Mouse (Mus musculus): ENCODE measurements around the gene Cylc2. TPM values are rescaled to one million over a fixed set of nuclear protein-coding genes. Genes with fewer than 3 reads are reported as not detected.

Cylc2 gene
- not detected in 2 replicates for polyA plus RNA-seq (2016; fragmentation: Nextera tagmentation; extraction: Ambion mirVana)

DNA sequence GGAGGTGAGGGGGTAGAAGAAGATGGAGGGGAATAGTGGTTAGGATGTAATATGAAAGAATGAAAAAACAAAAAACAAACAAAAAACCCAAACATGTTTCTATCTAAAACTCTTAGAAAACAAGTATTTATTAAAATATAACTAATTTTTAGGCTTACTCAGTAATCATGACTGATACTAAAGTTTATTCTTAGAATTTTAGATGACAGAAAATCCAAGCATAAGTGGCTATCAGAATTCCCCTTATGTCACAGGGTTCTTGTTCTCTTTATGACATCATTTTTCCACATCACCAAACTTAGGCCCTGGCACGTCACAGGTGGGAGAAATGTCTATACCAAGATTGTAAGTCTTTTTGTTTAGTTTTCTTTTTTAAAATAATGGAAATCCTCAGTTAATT is at the start of gene Cylc2:
Gene Cylc2, plus strand, starts transcription at position 301 of the 400 bp plus-strand sequence.
- H3K9me3 ChIP-seq: no peaks in the 10 kb centered on the region
- H3K9ac ChIP-seq: no peak within 1 kb of the TSS
- ATAC-seq (ENCODE audit: low FRiP score): no peak
- no peaks in the 10 kb centered on the region for H3K27me3 ChIP-seq
- H3K4me3 ChIP-seq (replicated peaks): no peak within 1 kb of the TSS
- no peak within 1 kb of the TSS for H3K4me2 ChIP-seq
- no peaks in the 10 kb centered on the region for H3K36me3 ChIP-seq (replicated peaks)
- 69% methylated on average over 1 of the region's 1 CpGs for WGBS
- H3K27ac ChIP-seq: no peak within 1 kb of the TSS
- H3K4me1 ChIP-seq: no peaks in the 10 kb centered on the region

Data from forebrain, embryonic 12.5 days (tissue).